Mouse (Mus musculus): ENCODE results near the gene Eif3d. TPM values are rescaled to one million over a fixed set of nuclear protein-coding genes. Genes with fewer than 3 reads are reported as not detected.

Gene Eif3d
- polyA plus RNA-seq, 1 experiment from 2014 or later, result 260 TPM

GRCm38 (mm10) chr15:77969940-77970469 lies 608 bp downstream of the Eif3d start:
- Histone ChIP-seq H3K27me3 (ENCODE audit: low read depth, poor library complexity, severe bottlenecking) (no peaks in the 10 kb centered on the region), H3K27ac (peak overlapping the region; percentile 97), H3K4me1 (peaks cover 23% of the 10 kb centered on the region), H3K9me3 (replicated peaks) (no peaks in the 10 kb centered on the region), H3K36me3 (peaks cover 40% of the 10 kb centered on the region), H3K4me3 (peak overlapping the region; percentile 98)
- DNase-seq (ENCODE audit: low spot score), result no peak
- 3% methylated on average over 15 of the region's 15 CpGs for WGBS

GRCm38 (mm10) chr15:77965117-77965528 lies 5.5 kb downstream of the Eif3d start:
- no peak overlapping the region for H3K27ac ChIP-seq
- H3K4me3 ChIP-seq, result no peak overlapping the region
- peaks cover 15% of the 10 kb centered on the region for H3K4me1 ChIP-seq
- no peaks in the 10 kb centered on the region for H3K27me3 ChIP-seq (ENCODE audit: low read depth, poor library complexity, severe bottlenecking)
- H3K36me3 ChIP-seq, result peaks cover 89% of the 10 kb centered on the region
- no peaks in the 10 kb centered on the region for H3K9me3 ChIP-seq (replicated peaks)
- no peak for DNase-seq (ENCODE audit: low spot score)
- 86% methylated on average over 9 of the region's 9 CpGs for WGBS

- over 99% methylated on average over 5 of the region's 5 CpGs for WGBS
- DNase-seq (ENCODE audit: low spot score), result no peak
- no peaks in the 10 kb centered on the region for H3K9me3 ChIP-seq (replicated peaks)
Measured at GRCm38 (mm10) chr15:77962447-77962846, 8.2 kb downstream of the Eif3d start.

GRCm38 (mm10) chr15:77960693-77961092 lies 9.9 kb downstream of the Eif3d start:
- Histone ChIP-seq H3K4me1 (peaks cover 21% of the 10 kb centered on the region), H3K9me3 (replicated peaks) (no peaks in the 10 kb centered on the region), H3K36me3 (peaks cover 77% of the 10 kb centered on the region), H3K27me3 (ENCODE audit: low read depth, poor library complexity, severe bottlenecking) (peaks cover 8% of the 10 kb centered on the region), H3K4me3 (no peak overlapping the region), H3K27ac (no peak overlapping the region)
- DNase-seq (ENCODE audit: low spot score), result no peak
- WGBS, result 90% methylated on average over 6 of the region's 6 CpGs

More at GRCm38 (mm10) chr15:77962447-77962846, 8.2 kb downstream of the Eif3d start:
- Histone ChIP-seq H3K27me3 (ENCODE audit: low read depth, poor library complexity, severe bottlenecking) (no peaks in the 10 kb centered on the region), H3K4me1 (peaks cover 3% of the 10 kb centered on the region), H3K27ac (no peak overlapping the region), H3K36me3 (peaks cover 95% of the 10 kb centered on the region), H3K4me3 (no peak overlapping the region)

- H3K9me3 ChIP-seq (replicated peaks), result no peaks in the 10 kb centered on the region
- no peak overlapping the region for H3K27ac ChIP-seq
- H3K36me3 ChIP-seq, result peaks cover 51% of the 10 kb centered on the region
- 70% methylated on average over 3 of the region's 3 CpGs for WGBS
- peaks cover 26% of the 10 kb centered on the region for H3K4me1 ChIP-seq
- DNase-seq (ENCODE audit: low spot score), result no peak
- H3K4me3 ChIP-seq, result no peak overlapping the region
- H3K27me3 ChIP-seq (ENCODE audit: low read depth, poor library complexity, severe bottlenecking), result peaks cover 30% of the 10 kb centered on the region
Measured at GRCm38 (mm10) chr15:77958071-77958470, 12.5 kb downstream of the Eif3d start.

- 41% methylated on average over 5 of the region's 5 CpGs for WGBS
- H3K9me3 ChIP-seq (replicated peaks), result no peaks in the 10 kb centered on the region
- H3K4me1 ChIP-seq, result peaks cover 26% of the 10 kb centered on the region
- no peak overlapping the region for H3K27ac ChIP-seq
- no peak overlapping the region for H3K4me3 ChIP-seq
- peaks cover 51% of the 10 kb centered on the region for H3K36me3 ChIP-seq
- DNase-seq (ENCODE audit: low spot score), result no peak
- H3K27me3 ChIP-seq (ENCODE audit: low read depth, poor library complexity, severe bottlenecking), result peaks cover 30% of the 10 kb centered on the region
Measured at GRCm38 (mm10) chr15:77957625-77958024, 13.0 kb downstream of the Eif3d start.

GRCm38 (mm10) chr15:77956404-77956901 lies 14.2 kb downstream of the Eif3d start, which contains the start of gene Foxred2:
TSS of gene Foxred2 (minus strand) at chr15:77956722.
- WGBS, result 1% methylated on average over 39 of the region's 39 CpGs
- Histone ChIP-seq H3K4me3 (peak within 1 kb of the TSS; percentile 67), H3K4me1 (peaks cover 26% of the 10 kb centered on the region), H3K27ac (peak within 1 kb of the TSS; percentile 75), H3K9me3 (replicated peaks) (no peaks in the 10 kb centered on the region), H3K27me3 (ENCODE audit: low read depth, poor library complexity, severe bottlenecking) (peaks cover 30% of the 10 kb centered on the region), H3K36me3 (peaks cover 47% of the 10 kb centered on the region)
- peak; percentile 90 for DNase-seq (ENCODE audit: low spot score)

- H3K4me3 ChIP-seq, result peak overlapping the region; percentile 67
- 8% methylated on average over 52 of the region's 52 CpGs for WGBS
- peaks cover 26% of the 10 kb centered on the region for H3K4me1 ChIP-seq
- peaks cover 30% of the 10 kb centered on the region for H3K27me3 ChIP-seq (ENCODE audit: low read depth, poor library complexity, severe bottlenecking)
- H3K9me3 ChIP-seq (replicated peaks), result no peaks in the 10 kb centered on the region
- H3K36me3 ChIP-seq, result peaks cover 40% of the 10 kb centered on the region
- H3K27ac ChIP-seq, result peak overlapping the region; percentile 75
- DNase-seq (ENCODE audit: low spot score), result peak; percentile 61
Measured at GRCm38 (mm10) chr15:77955440-77956403, 14.9 kb downstream of the Eif3d start.

GRCm38 (mm10) chr15:77954362-77954761 lies 16.3 kb downstream of the Eif3d start:
- WGBS, result 91% methylated on average over 2 of the region's 2 CpGs
- no peak overlapping the region for H3K27ac ChIP-seq
- peaks cover 26% of the 10 kb centered on the region for H3K4me1 ChIP-seq
- H3K9me3 ChIP-seq (replicated peaks), result no peaks in the 10 kb centered on the region
- no peak for DNase-seq (ENCODE audit: low spot score)
- H3K36me3 ChIP-seq, result peaks cover 30% of the 10 kb centered on the region
- H3K27me3 ChIP-seq (ENCODE audit: low read depth, poor library complexity, severe bottlenecking), result peaks cover 30% of the 10 kb centered on the region
- H3K4me3 ChIP-seq, result no peak overlapping the region

GRCm38 (mm10) chr15:77952921-77953320 lies 17.7 kb downstream of the Eif3d start:
- no peaks in the 10 kb centered on the region for H3K9me3 ChIP-seq (replicated peaks)
- WGBS, result 90% methylated on average over 3 of the region's 3 CpGs
- H3K27ac ChIP-seq, result no peak overlapping the region
- peaks cover 26% of the 10 kb centered on the region for H3K4me1 ChIP-seq
- peaks cover 30% of the 10 kb centered on the region for H3K27me3 ChIP-seq (ENCODE audit: low read depth, poor library complexity, severe bottlenecking)
- no peak for DNase-seq (ENCODE audit: low spot score)
- H3K36me3 ChIP-seq, result peaks cover 22% of the 10 kb centered on the region
- no peak overlapping the region for H3K4me3 ChIP-seq

GRCm38 (mm10) chr15:77949061-77949460 lies 21.6 kb downstream of the Eif3d start:
- no peak for DNase-seq (ENCODE audit: low spot score)
- Histone ChIP-seq H3K4me3 (no peak overlapping the region), H3K9me3 (replicated peaks) (no peaks in the 10 kb centered on the region), H3K36me3 (peaks cover 46% of the 10 kb centered on the region), H3K27me3 (ENCODE audit: low read depth, poor library complexity, severe bottlenecking) (peaks cover 5% of the 10 kb centered on the region; the same call in 1 of the 2 replicates), H3K27ac (no peak overlapping the region), H3K4me1 (no peaks in the 10 kb centered on the region)
- WGBS, result 95% methylated on average over 7 of the region's 7 CpGs

GRCm38 (mm10) chr15:77945711-77946110 lies 24.9 kb downstream of the Eif3d start:
- H3K27ac ChIP-seq, result no peak overlapping the region
- H3K36me3 ChIP-seq, result peaks cover 53% of the 10 kb centered on the region
- H3K27me3 ChIP-seq (ENCODE audit: low read depth, poor library complexity, severe bottlenecking), result no peaks in the 10 kb centered on the region
- H3K4me3 ChIP-seq, result no peak overlapping the region
- DNase-seq (ENCODE audit: low spot score), result no peak
- no peaks in the 10 kb centered on the region for H3K4me1 ChIP-seq
- 91% methylated on average over 4 of the region's 4 CpGs for WGBS
- H3K9me3 ChIP-seq (replicated peaks), result no peaks in the 10 kb centered on the region

- no peaks in the 10 kb centered on the region for H3K27me3 ChIP-seq (ENCODE audit: low read depth, poor library complexity, severe bottlenecking)
- 86% methylated on average over 3 of the region's 3 CpGs for WGBS
- H3K36me3 ChIP-seq, result peaks cover 30% of the 10 kb centered on the region
- no peaks in the 10 kb centered on the region for H3K4me1 ChIP-seq
- DNase-seq (ENCODE audit: low spot score), result no peak
- no peak overlapping the region for H3K27ac ChIP-seq
- no peak overlapping the region for H3K4me3 ChIP-seq
- no peaks in the 10 kb centered on the region for H3K9me3 ChIP-seq (replicated peaks)
Measured at GRCm38 (mm10) chr15:77941563-77941962, 29.1 kb downstream of the Eif3d start.
